Mouse (Mus musculus) ES-Bruce4 (cell line): ENCODE data around the gene Acer1.

Experiments used
- CTCF ChIP-seq: IDR thresholded peaks from one replicate; pipeline ENCODE4 v1.8.1; 2011; ENCODE audit warnings: low read depth, low read length
- POLR2A ChIP-seq: IDR thresholded peaks from one replicate; pipeline ENCODE4 v1.8.1; 2011; ENCODE audit warnings: low read length; ENCODE audit not compliant: insufficient read depth

DNA sequence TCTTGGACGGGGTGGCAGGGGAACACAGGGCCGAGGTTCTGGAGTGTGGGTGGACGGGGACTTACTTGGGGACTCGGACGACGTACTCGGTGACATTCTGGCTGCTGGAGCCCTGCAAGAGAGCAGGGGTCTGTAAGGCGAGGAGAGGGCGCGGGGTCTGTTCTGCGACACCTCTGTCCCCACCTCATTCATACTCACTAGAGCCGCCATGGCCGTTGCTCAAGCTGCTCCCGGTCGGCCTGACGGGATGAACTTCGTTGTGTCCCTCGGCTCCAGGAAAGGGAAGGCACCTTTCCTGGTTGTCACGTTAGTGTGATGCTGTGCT lies 28.9 kb upstream of the Acer1 start:
- no peak for TF ChIP-seq POLR2A
- no peak for TF ChIP-seq CTCF
